Mouse (Mus musculus): ENCODE data around the gene Hps3.

- no peak for TF ChIP-seq CTCF (IDR thresholded peaks at IDR 0.05; ENCODE audit: insufficient read depth, low read depth, low read length)
- TF ChIP-seq POLR2A (IDR thresholded peaks at IDR 0.05; ENCODE audit: insufficient read depth, low read depth, low read length): no peak
Observed at GRCm38 (mm10) chr3:20000806-20001205, 34.3 kb downstream of the Hps3 start.
